Mouse (Mus musculus): Measurements from ENCODE around the gene Dlg2.

DNA sequence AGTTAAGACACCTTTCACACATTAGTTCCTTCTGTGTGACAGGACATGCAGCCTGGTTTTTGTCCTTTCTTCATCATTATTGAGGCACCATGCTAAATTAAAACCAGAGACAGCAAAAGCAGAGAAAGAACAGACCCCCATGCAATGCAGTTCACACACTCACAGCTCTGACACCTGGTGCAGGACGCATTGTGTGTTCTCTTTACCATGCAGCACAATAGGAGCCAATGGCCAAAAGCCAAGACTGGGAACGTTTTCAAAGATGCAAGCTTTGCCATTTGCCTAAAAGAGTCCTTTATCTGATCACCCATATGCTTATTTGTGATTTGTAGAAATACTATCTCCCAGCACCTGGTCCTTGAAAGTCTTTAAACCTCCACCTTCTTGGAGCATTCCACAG, 1824.6 kb downstream of the Dlg2 start:
- TF ChIP-seq GATA1 (IDR thresholded peaks at IDR 0.05; ENCODE audit: borderline replicate concordance, low read length) (no peak), FLI1 (IDR thresholded peaks at IDR 0.05; ENCODE audit: low read length) (no peak)
